Mouse (Mus musculus): Measurements from ENCODE around the gene Kdm1a. TPM values are rescaled to one million over a fixed set of nuclear protein-coding genes. Genes with fewer than 3 reads are reported as not detected.

Kdm1a gene
- polyA plus RNA-seq, 1 experiment from 2014 or later, result 52.7 TPM

DNA sequence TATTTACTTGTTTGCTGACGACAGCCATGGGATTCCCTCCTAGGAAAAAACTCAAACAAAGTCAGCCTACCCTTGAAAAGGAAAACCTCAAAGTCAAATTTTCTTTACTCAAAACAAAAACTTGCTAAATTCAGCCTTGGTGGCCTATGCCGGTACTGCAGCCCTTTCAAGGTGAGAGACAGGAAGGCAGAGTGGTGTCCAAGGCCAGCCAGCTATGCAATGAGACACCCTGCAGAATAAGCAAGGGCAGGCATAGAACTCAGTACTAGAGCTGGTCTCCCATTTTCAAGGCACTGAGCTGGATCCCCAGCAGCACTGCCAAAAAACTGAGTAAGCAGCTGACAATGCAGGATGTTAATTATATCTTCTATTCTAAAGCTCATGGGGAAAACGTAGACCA lies 33.9 kb downstream of the Kdm1a start:
- Histone ChIP-seq H3K4me1 (ENCODE audit: control insufficient read depth, insufficient read depth, low read length) (no peaks in the 10 kb centered on the region), H3K27me3 (ENCODE audit: control insufficient read depth, insufficient read depth, low read length) (no peaks in the 10 kb centered on the region), H3K4me3 (ENCODE audit: low read depth, low read length) (no peak overlapping the region), H3K4me2 (replicated peaks; ENCODE audit: low read depth, low read length) (no peak overlapping the region), H3K9ac (replicated peaks; ENCODE audit: low read depth, low read length) (no peak overlapping the region), H3K36me3 (ENCODE audit: control insufficient read depth, insufficient read depth, low read length) (peaks cover 82% of the 10 kb centered on the region), H3K27ac (ENCODE audit: low read length) (no peak overlapping the region), H3K9me3 (ENCODE audit: control insufficient read depth, low read depth, low read length) (no peaks in the 10 kb centered on the region)
- WGBS, result 73% methylated on average over 3 of the region's 3 CpGs
- no peak for ATAC-seq (ENCODE audit: insufficient number of reproducible peaks, insufficient read depth, low FRiP score, low read depth)

DNA sequence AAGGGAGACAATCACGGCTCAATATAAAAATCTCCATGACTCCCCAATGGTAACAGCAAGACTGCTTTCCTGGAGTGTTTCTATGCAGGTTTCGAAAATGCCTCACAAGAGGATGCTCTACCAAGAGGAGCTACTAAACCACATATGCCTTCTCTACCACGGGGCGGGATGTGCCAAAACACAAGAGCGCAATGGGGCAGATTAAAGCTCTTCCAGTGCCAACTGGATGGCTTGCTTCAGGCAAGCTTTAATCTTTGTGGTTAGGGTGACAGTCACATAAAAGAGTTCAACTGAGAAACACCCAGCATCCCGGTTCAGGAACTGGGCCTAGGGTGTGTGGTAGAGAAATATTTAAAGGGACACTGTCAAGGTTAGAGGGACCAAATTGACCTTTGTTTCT lies 39.8 kb downstream of the Kdm1a start:
- no peak overlapping the region for H3K4me2 ChIP-seq (replicated peaks; ENCODE audit: low read depth, low read length)
- no peak for ATAC-seq (ENCODE audit: insufficient number of reproducible peaks, insufficient read depth, low FRiP score, low read depth)
- H3K4me3 ChIP-seq (ENCODE audit: low read depth, low read length), result no peak overlapping the region
- H3K9ac ChIP-seq (replicated peaks; ENCODE audit: low read depth, low read length), result no peak overlapping the region
- no peaks in the 10 kb centered on the region for H3K27me3 ChIP-seq (ENCODE audit: control insufficient read depth, insufficient read depth, low read length)
- H3K4me1 ChIP-seq (ENCODE audit: control insufficient read depth, insufficient read depth, low read length), result no peaks in the 10 kb centered on the region
- peaks cover 81% of the 10 kb centered on the region for H3K36me3 ChIP-seq (ENCODE audit: control insufficient read depth, insufficient read depth, low read length)
- WGBS, result 90% methylated on average over 6 of the region's 6 CpGs
- H3K27ac ChIP-seq (ENCODE audit: low read length), result no peak overlapping the region
- H3K9me3 ChIP-seq (ENCODE audit: control insufficient read depth, low read depth, low read length), result no peaks in the 10 kb centered on the region

DNA sequence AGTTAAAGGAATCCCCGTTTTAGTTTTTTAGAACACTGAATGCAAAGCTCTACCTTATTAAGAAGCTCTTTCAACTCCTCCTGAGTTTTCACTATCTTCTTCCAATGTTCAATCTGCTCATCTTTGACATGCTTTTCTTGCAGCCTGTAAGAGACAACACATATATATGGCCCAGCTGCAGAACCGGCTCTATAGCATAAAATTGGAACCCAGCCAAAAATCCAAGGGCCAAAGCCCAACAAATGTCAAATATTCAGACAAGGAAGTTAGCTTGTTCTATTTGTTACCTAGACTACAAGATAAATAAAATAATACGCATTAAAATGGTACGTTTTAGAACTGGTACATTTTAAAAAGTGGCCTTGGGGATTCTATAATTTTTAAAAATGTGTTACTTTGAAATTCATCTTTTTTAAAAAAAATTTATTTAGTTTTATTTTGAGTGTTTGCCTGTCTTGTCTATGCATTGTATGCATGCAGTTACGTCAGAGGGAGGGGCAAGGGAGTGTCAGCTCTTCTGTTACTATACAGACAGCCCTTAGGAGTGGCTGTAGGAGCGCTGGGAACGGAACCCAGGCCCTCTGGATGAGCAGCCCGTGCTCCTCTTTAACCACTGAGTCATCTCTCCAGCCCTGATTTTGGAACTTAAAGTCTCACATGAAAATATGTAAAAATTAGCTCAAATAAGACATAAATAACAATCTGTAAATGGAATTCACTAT lies 42.1 kb downstream of the Kdm1a start:
- H3K36me3 ChIP-seq (ENCODE audit: control insufficient read depth, insufficient read depth, low read length), result peaks cover 77% of the 10 kb centered on the region
- no peak overlapping the region for H3K27ac ChIP-seq (ENCODE audit: low read length)
- 70% methylated on average over 8 of the region's 8 CpGs for WGBS
- H3K9me3 ChIP-seq (ENCODE audit: control insufficient read depth, low read depth, low read length), result no peaks in the 10 kb centered on the region
- no peak overlapping the region for H3K4me2 ChIP-seq (replicated peaks; ENCODE audit: low read depth, low read length)
- H3K4me3 ChIP-seq (ENCODE audit: low read depth, low read length), result no peak overlapping the region
- no peaks in the 10 kb centered on the region for H3K4me1 ChIP-seq (ENCODE audit: control insufficient read depth, insufficient read depth, low read length)
- ATAC-seq (ENCODE audit: insufficient number of reproducible peaks, insufficient read depth, low FRiP score, low read depth), result no peak
- H3K9ac ChIP-seq (replicated peaks; ENCODE audit: low read depth, low read length), result no peak overlapping the region
- H3K27me3 ChIP-seq (ENCODE audit: control insufficient read depth, insufficient read depth, low read length), result no peaks in the 10 kb centered on the region

DNA sequence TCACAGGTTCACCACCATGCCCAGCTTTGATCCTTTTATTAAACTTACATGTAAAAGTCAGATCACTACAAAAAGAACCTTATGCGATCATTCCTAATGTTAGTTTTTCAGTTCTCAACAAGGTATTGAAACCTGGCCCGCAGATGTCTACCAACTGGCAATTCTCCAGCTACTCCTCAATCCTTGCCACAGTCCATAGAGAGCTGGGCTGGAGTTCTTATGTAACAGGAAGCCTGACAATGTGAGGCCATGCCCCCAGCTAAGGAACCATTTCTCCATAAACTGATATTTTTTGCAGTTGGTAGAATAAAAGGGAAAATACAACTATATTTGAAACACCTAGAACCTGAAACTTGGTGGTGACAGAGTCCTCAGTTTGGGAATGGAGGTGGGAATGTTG lies 42.8 kb downstream of the Kdm1a start:
- no peak overlapping the region for H3K27ac ChIP-seq (ENCODE audit: low read length)
- no peaks in the 10 kb centered on the region for H3K27me3 ChIP-seq (ENCODE audit: control insufficient read depth, insufficient read depth, low read length)
- H3K9ac ChIP-seq (replicated peaks; ENCODE audit: low read depth, low read length), result no peak overlapping the region
- no peaks in the 10 kb centered on the region for H3K9me3 ChIP-seq (ENCODE audit: control insufficient read depth, low read depth, low read length)
- no peak for ATAC-seq (ENCODE audit: insufficient number of reproducible peaks, insufficient read depth, low FRiP score, low read depth)
- peaks cover 74% of the 10 kb centered on the region for H3K36me3 ChIP-seq (ENCODE audit: control insufficient read depth, insufficient read depth, low read length)
- H3K4me2 ChIP-seq (replicated peaks; ENCODE audit: low read depth, low read length), result no peak overlapping the region
- no peak overlapping the region for H3K4me3 ChIP-seq (ENCODE audit: low read depth, low read length)
- H3K4me1 ChIP-seq (ENCODE audit: control insufficient read depth, insufficient read depth, low read length), result no peaks in the 10 kb centered on the region
- WGBS, result 88% methylated on average over 2 of the region's 2 CpGs

DNA sequence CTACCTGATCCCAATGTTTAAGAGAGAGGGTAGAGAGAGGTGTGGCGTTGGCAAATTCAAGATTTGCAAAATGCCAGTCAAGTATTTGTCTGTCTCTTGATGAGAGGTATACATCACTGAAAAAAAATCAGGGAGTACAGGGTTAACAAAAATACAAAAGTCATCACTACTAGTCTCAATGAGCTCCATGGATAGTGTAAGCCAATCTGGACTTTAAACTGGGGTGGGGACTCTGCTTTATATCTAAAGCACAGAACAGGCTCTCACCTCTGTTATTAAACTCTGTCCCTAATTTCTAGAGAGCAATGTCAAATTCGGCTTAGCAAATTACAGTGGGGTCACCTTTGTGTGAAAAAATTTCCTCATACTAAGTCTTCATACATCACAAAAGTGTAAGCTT lies 44.9 kb downstream of the Kdm1a start:
- Histone ChIP-seq H3K4me2 (replicated peaks; ENCODE audit: low read depth, low read length) (no peak overlapping the region), H3K4me1 (ENCODE audit: control insufficient read depth, insufficient read depth, low read length) (no peaks in the 10 kb centered on the region), H3K9ac (replicated peaks; ENCODE audit: low read depth, low read length) (no peak overlapping the region), H3K4me3 (ENCODE audit: low read depth, low read length) (no peak overlapping the region), H3K27me3 (ENCODE audit: control insufficient read depth, insufficient read depth, low read length) (no peaks in the 10 kb centered on the region), H3K36me3 (ENCODE audit: control insufficient read depth, insufficient read depth, low read length) (peaks cover 75% of the 10 kb centered on the region), H3K27ac (ENCODE audit: low read length) (no peak overlapping the region), H3K9me3 (ENCODE audit: control insufficient read depth, low read depth, low read length) (no peaks in the 10 kb centered on the region)
- no peak for ATAC-seq (ENCODE audit: insufficient number of reproducible peaks, insufficient read depth, low FRiP score, low read depth)
- 87% methylated on average over 2 of the region's 2 CpGs for WGBS

DNA sequence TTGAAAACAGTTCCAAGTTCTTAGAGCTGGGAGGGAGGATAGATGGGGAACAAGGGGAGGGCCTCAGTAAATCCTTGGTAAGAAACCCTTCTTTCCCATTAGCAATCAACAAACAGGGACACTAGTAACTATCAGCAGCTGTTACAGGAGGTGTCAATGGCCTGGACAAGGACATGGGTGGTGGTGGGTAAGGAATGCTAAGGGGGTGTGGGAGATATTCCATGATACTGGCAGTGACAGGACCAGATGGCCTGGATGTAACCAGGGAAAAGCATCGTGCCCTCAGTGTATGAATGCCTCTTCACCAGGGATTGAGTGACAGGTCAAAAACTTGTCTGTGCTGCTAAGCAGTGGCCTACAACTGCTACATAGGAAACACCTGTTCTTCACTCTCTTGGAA lies 49.4 kb downstream of the Kdm1a start:
- H3K4me2 ChIP-seq (replicated peaks; ENCODE audit: low read depth, low read length), result no peak overlapping the region
- peaks cover 76% of the 10 kb centered on the region for H3K36me3 ChIP-seq (ENCODE audit: control insufficient read depth, insufficient read depth, low read length)
- WGBS, result 70% methylated on average over 1 of the region's 1 CpGs
- no peaks in the 10 kb centered on the region for H3K4me1 ChIP-seq (ENCODE audit: control insufficient read depth, insufficient read depth, low read length)
- no peak overlapping the region for H3K9ac ChIP-seq (replicated peaks; ENCODE audit: low read depth, low read length)
- no peaks in the 10 kb centered on the region for H3K27me3 ChIP-seq (ENCODE audit: control insufficient read depth, insufficient read depth, low read length)
- ATAC-seq (ENCODE audit: insufficient number of reproducible peaks, insufficient read depth, low FRiP score, low read depth), result no peak
- no peaks in the 10 kb centered on the region for H3K9me3 ChIP-seq (ENCODE audit: control insufficient read depth, low read depth, low read length)
- H3K4me3 ChIP-seq (ENCODE audit: low read depth, low read length), result no peak overlapping the region
- H3K27ac ChIP-seq (ENCODE audit: low read length), result no peak overlapping the region

DNA sequence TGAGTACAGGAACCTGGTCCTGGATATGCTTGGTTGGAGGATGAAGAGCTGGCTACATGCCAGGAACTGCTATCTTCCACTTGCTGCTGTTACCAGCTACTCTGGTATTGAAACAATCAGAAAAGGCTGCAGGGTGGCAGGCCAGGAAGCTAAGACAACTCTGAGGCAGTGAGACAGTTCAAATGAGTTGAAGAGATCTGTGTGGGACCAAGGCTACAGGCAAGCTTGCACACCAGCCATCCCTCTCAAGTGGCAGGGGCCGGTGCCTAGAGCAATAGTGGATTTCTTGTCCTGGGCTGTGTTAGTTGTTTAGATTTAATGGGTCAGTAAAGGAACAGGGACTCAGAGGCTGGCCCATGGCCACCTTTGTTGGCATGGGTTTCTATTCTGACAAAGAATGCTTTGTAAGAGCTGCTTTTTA lies 54.1 kb downstream of the Kdm1a start:
- Histone ChIP-seq H3K9me3 (ENCODE audit: control insufficient read depth, low read depth, low read length) (no peaks in the 10 kb centered on the region), H3K27me3 (ENCODE audit: control insufficient read depth, insufficient read depth, low read length) (no peaks in the 10 kb centered on the region), H3K9ac (replicated peaks; ENCODE audit: low read depth, low read length) (no peak overlapping the region), H3K27ac (ENCODE audit: low read length) (no peak overlapping the region), H3K4me2 (replicated peaks; ENCODE audit: low read depth, low read length) (no peak overlapping the region), H3K4me3 (ENCODE audit: low read depth, low read length) (no peak overlapping the region), H3K4me1 (ENCODE audit: control insufficient read depth, insufficient read depth, low read length) (no peaks in the 10 kb centered on the region), H3K36me3 (ENCODE audit: control insufficient read depth, insufficient read depth, low read length) (peaks cover 72% of the 10 kb centered on the region)
- WGBS, result 75% methylated on average over 1 of the region's 1 CpGs
- ATAC-seq (ENCODE audit: insufficient number of reproducible peaks, insufficient read depth, low FRiP score, low read depth), result no peak

DNA sequence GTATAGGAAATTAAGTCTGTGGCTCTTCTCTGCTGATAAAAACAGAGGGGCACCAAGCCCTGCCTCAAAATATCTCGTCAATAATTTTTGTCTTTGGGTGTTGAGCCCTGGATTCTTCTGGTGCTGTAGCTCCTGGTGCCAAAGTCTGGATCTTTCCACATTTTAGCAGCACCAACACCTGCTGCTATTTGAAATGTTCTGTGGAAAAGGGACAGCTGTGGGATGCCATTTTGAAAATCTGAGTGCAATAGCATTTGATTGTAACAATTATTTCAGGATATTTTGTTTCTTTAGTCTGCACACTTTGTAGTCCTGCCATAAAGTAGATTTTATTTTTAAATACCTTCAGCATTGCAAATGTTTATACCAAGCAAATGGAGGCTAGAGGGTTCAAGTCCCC lies 54.8 kb downstream of the Kdm1a start:
- Histone ChIP-seq H3K27me3 (ENCODE audit: control insufficient read depth, insufficient read depth, low read length) (no peaks in the 10 kb centered on the region), H3K4me1 (ENCODE audit: control insufficient read depth, insufficient read depth, low read length) (no peaks in the 10 kb centered on the region), H3K9me3 (ENCODE audit: control insufficient read depth, low read depth, low read length) (no peaks in the 10 kb centered on the region), H3K4me3 (ENCODE audit: low read depth, low read length) (no peak overlapping the region), H3K4me2 (replicated peaks; ENCODE audit: low read depth, low read length) (no peak overlapping the region), H3K9ac (replicated peaks; ENCODE audit: low read depth, low read length) (no peak overlapping the region), H3K27ac (ENCODE audit: low read length) (no peak overlapping the region), H3K36me3 (ENCODE audit: control insufficient read depth, insufficient read depth, low read length) (peaks cover 71% of the 10 kb centered on the region)
- 73% methylated on average over 1 of the region's 1 CpGs for WGBS
- no peak for ATAC-seq (ENCODE audit: insufficient number of reproducible peaks, insufficient read depth, low FRiP score, low read depth)

Data from stomach, embryonic 14.5 days (tissue).